Mouse (Mus musculus) intestine, postnatal 0 days (tissue): ENCODE measurements at regions not wholly inside any gene's neighbourhood (a gene's known extent, or its start where the extent isn't known, plus 50 kb on each side); places are given as distances from the start of the nearest gene placed in this dataset.

Source experiments
- ATAC-seq: fragments of 200-750 bp; cut with Nextera tagmentation; 2 replicates; pipeline ENCODE4 v1.8.0; 2017; ENCODE audit warnings: mild to moderate bottlenecking, moderate TSS enrichment, moderate library complexity
- H3K27ac ChIP-seq: fragments of 300-500 bp; sonication (generic); 2 replicates; pipeline ENCODE4 v1.5.1; 2014; ENCODE audit warnings: mild to moderate bottlenecking, low read depth, low read length, moderate library complexity
- H3K27me3 ChIP-seq: fragments of 300-500 bp; sonication (generic); replicated peaks from 2 replicates; pipeline ENCODE4 v1.6.1; 2014; ENCODE audit warnings: low read length, mixed read lengths; ENCODE audit not compliant: control insufficient read depth, insufficient read depth
- H3K36me3 ChIP-seq: fragments of 300-500 bp; sonication (generic); 2 replicates; pipeline ENCODE4 v1.6.1; 2014; ENCODE audit warnings: mild to moderate bottlenecking, moderate library complexity; ENCODE audit not compliant: control insufficient read depth, insufficient read depth
- H3K4me1 ChIP-seq: fragments of 300-500 bp; sonication (generic); replicated peaks from 2 replicates; pipeline ENCODE4 v1.6.1; 2014; ENCODE audit warnings: antibody characterized with exemption, low read length, mixed read lengths; ENCODE audit not compliant: control insufficient read depth, insufficient read depth
- H3K4me2 ChIP-seq: fragments of 300-500 bp; sonication (generic); replicated peaks from 2 replicates; pipeline ENCODE4 v1.6.1; 2014; ENCODE audit warnings: low read depth, mild to moderate bottlenecking, moderate library complexity
- H3K4me3 ChIP-seq: fragments of 300-500 bp; sonication (generic); 2 replicates; pipeline ENCODE4 v1.5.1; 2014; ENCODE audit warnings: low read depth, low read length
- H3K9ac ChIP-seq: fragments of 300-500 bp; sonication (generic); 2 replicates; pipeline ENCODE4 v1.6.1; 2014; ENCODE audit warnings: mild to moderate bottlenecking, low read depth, low read length
- H3K9me3 ChIP-seq: fragments of 300-500 bp; sonication (generic); 2 replicates; pipeline ENCODE4 v1.6.1; 2016; ENCODE audit warnings: mixed run types; ENCODE audit not compliant: control insufficient read depth
- CTCF ChIP-seq: sonication (generic); IDR thresholded peaks from 2 replicates; pipeline ENCODE4 v1.5.1; 2016; ENCODE audit warnings: low read depth, mild to moderate bottlenecking, control low read depth, antibody characterized with exemption, moderate library complexity
- whole genome bisulfite sequencing: fragments of 180-500 bp; shearing (Covaris S2); extraction: QIAGEN DNeasy Blood & Tissue Kit; methylation state at CpG from one replicate; pipeline ENCODE4 v1.1.7; 2014; 5-methylcytosine and 5-hydroxymethylcytosine counted together

GRCm38 (mm10) chr10:118975772-118976171 is 105.8 kb upstream of the Dyrk2 start:
- no peak for TF ChIP-seq CTCF
- Histone ChIP-seq H3K27me3 (no peaks in the 10 kb centered on the region), H3K4me2 (no peak overlapping the region), H3K9me3 (no peaks in the 10 kb centered on the region), H3K4me1 (no peaks in the 10 kb centered on the region), H3K27ac (no peak overlapping the region), H3K36me3 (no peaks in the 10 kb centered on the region), H3K9ac (no peak overlapping the region), H3K4me3 (no peak overlapping the region)
- ATAC-seq: no peak
- WGBS: 87% methylated on average over 2 of the region's 2 CpGs

DNA sequence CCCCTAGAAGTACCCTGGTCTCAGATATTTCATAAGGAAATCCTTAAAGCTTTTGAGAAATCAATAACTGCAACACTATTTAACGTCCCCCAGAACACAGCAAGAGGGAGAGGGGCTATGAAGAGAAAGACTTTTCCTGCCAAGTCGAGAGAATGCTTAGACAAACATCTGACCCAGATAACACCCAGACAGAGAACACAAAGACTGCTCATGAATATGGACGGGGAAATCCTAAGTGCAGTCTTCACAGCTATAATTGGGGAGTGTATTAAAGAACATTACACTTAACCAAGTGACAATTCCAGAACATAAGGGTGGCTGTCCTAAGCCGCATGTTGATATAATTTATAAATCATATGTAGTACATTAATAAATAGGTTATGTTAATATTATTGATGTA is 103.3 kb upstream of the Dyrk2 start:
- Histone ChIP-seq H3K36me3 (no peaks in the 10 kb centered on the region), H3K9me3 (no peaks in the 10 kb centered on the region), H3K27ac (no peak overlapping the region), H3K9ac (no peak overlapping the region), H3K4me3 (no peak overlapping the region), H3K4me1 (no peaks in the 10 kb centered on the region), H3K27me3 (no peaks in the 10 kb centered on the region), H3K4me2 (no peak overlapping the region)
- ATAC-seq: no peak
- no peak for TF ChIP-seq CTCF
- 43% methylated on average over 4 of the region's 4 CpGs for WGBS

GRCm38 (mm10) chr10:118972626-118973025 is 102.6 kb upstream of the Dyrk2 start:
- no peak overlapping the region for H3K4me3 ChIP-seq
- 91% methylated on average over 4 of the region's 4 CpGs for WGBS
- H3K4me1 ChIP-seq: no peaks in the 10 kb centered on the region
- no peak overlapping the region for H3K27ac ChIP-seq
- ATAC-seq: no peak
- no peak for TF ChIP-seq CTCF
- H3K9ac ChIP-seq: no peak overlapping the region
- no peak overlapping the region for H3K4me2 ChIP-seq
- no peaks in the 10 kb centered on the region for H3K9me3 ChIP-seq
- H3K27me3 ChIP-seq: no peaks in the 10 kb centered on the region
- no peaks in the 10 kb centered on the region for H3K36me3 ChIP-seq

- no peak overlapping the region for H3K4me3 ChIP-seq
- no peaks in the 10 kb centered on the region for H3K9me3 ChIP-seq
- no peaks in the 10 kb centered on the region for H3K4me1 ChIP-seq
- WGBS: 88% methylated on average over 14 of the region's 14 CpGs
- no peak overlapping the region for H3K4me2 ChIP-seq
- ATAC-seq: no peak
- H3K9ac ChIP-seq: no peak overlapping the region
- H3K27ac ChIP-seq: no peak overlapping the region
- TF ChIP-seq CTCF: no peak
- H3K27me3 ChIP-seq: no peaks in the 10 kb centered on the region
- H3K36me3 ChIP-seq: no peaks in the 10 kb centered on the region
Observed at GRCm38 (mm10) chr10:118970457-118971175, 100.6 kb upstream of the Dyrk2 start.

GRCm38 (mm10) chr10:118961713-118962181 is 91.7 kb upstream of the Dyrk2 start:
- H3K9me3 ChIP-seq: no peaks in the 10 kb centered on the region
- no peak overlapping the region for H3K4me2 ChIP-seq
- no peaks in the 10 kb centered on the region for H3K4me1 ChIP-seq
- WGBS: 79% methylated on average over 7 of the region's 7 CpGs
- H3K4me3 ChIP-seq: no peak overlapping the region
- ATAC-seq: no peak
- TF ChIP-seq CTCF: no peak
- no peaks in the 10 kb centered on the region for H3K36me3 ChIP-seq
- no peak overlapping the region for H3K9ac ChIP-seq
- no peaks in the 10 kb centered on the region for H3K27me3 ChIP-seq
- no peak overlapping the region for H3K27ac ChIP-seq

- no peaks in the 10 kb centered on the region for H3K9me3 ChIP-seq
- H3K4me1 ChIP-seq: no peaks in the 10 kb centered on the region
- no peaks in the 10 kb centered on the region for H3K27me3 ChIP-seq
- ATAC-seq: no peak
- H3K27ac ChIP-seq: no peak overlapping the region
- H3K36me3 ChIP-seq: no peaks in the 10 kb centered on the region
- no peak overlapping the region for H3K9ac ChIP-seq
- 78% methylated on average over 6 of the region's 6 CpGs for WGBS
- no peak overlapping the region for H3K4me2 ChIP-seq
- no peak overlapping the region for H3K4me3 ChIP-seq
- TF ChIP-seq CTCF: no peak
Observed at GRCm38 (mm10) chr10:118960076-118960475, 90.1 kb upstream of the Dyrk2 start.
